Comparison of ENCODE assay signal across 13 mouse cellular contexts in genomic region chr15:79050160-79050845, GRCm38 (mm10). TPM values are rescaled to one million over a fixed set of nuclear protein-coding genes. Genes with fewer than 3 reads are reported as not detected.
DNase-seq lines count a peak whose midpoint lies in the region; ATAC-seq and TF ChIP-seq lines count a peak whose summit lies in the region.
"Had no signal": no experiment of that assay in that cellular context is flagged by ENCODE, and none has a peak within 500 bp of the region (broad histone marks: within the 10 kb centered on the region; RNA-seq: fewer than 3 reads in every experiment).

No protein-coding gene starts in this region.

- no peak overlapping the region for H3K4me3 ChIP-seq in forebrain, embryonic 13.5 days
- no peak overlapping the region for H3K4me3 ChIP-seq in forebrain, postnatal 0 days (ENCODE audit: low read depth, low read length)
- no peak overlapping the region for H3K4me3 ChIP-seq in liver, embryonic 15.5 days (replicated peaks)
- H3K4me3 ChIP-seq in liver, postnatal 0 days (ENCODE audit: low read depth, low read length), result no peak overlapping the region
- H3K4me3 ChIP-seq in hindbrain, embryonic 11.5 days (ENCODE audit: low read depth, low read length), result no peak overlapping the region
- no peak overlapping the region for H3K4me3 ChIP-seq in limb, embryonic 15.5 days
- H3K4me3 ChIP-seq in lung, adult 2 months (replicated peaks; ENCODE audit: extremely low read depth, low read depth, low read length), result no peak overlapping the region

- 53% methylated on average over 9 of the region's 9 CpGs for WGBS in forebrain, embryonic 13.5 days
- 48% methylated on average over 9 of the region's 9 CpGs for WGBS in forebrain, postnatal 0 days
- WGBS in liver, embryonic 15.5 days (ENCODE audit: insufficient replicate concordance), result 63% methylated on average over 9 of the region's 9 CpGs
- WGBS in liver, postnatal 0 days (ENCODE audit: insufficient replicate concordance), result 74% methylated on average over 9 of the region's 9 CpGs
- WGBS in hindbrain, embryonic 11.5 days, result 58% methylated on average over 9 of the region's 9 CpGs
- 42% methylated on average over 9 of the region's 9 CpGs for WGBS in limb, embryonic 15.5 days
- 55% methylated on average over 9 of the region's 9 CpGs for WGBS in lung, adult 2 months

- H3K9me3 ChIP-seq in forebrain, embryonic 13.5 days (replicated peaks), result no peaks in the 10 kb centered on the region
- H3K9me3 ChIP-seq in forebrain, postnatal 0 days (ENCODE audit: low read length), result no peaks in the 10 kb centered on the region
- H3K9me3 ChIP-seq in liver, embryonic 15.5 days (replicated peaks), result no peaks in the 10 kb centered on the region
- H3K9me3 ChIP-seq in liver, postnatal 0 days (ENCODE audit: low read length), result no peaks in the 10 kb centered on the region
- no peaks in the 10 kb centered on the region for H3K9me3 ChIP-seq in hindbrain, embryonic 11.5 days (ENCODE audit: control insufficient read depth, low read length)
- H3K9me3 ChIP-seq in limb, embryonic 15.5 days, result no peaks in the 10 kb centered on the region

- no peak for ATAC-seq in forebrain, embryonic 13.5 days
- ATAC-seq in forebrain, postnatal 0 days, result no peak
- ATAC-seq in liver, embryonic 15.5 days (ENCODE audit: insufficient read depth), result no peak
- no peak for ATAC-seq in liver, postnatal 0 days
- peak; percentile 64; the same call in 1 of the 2 replicates for ATAC-seq in hindbrain, embryonic 11.5 days (ENCODE audit: low FRiP score)
- ATAC-seq in limb, embryonic 15.5 days (ENCODE audit: insufficient number of reproducible peaks, low FRiP score, low TSS enrichment, low read depth), result no peak

- no peak for DNase-seq in forebrain, postnatal 0 days
- DNase-seq in liver, postnatal 0 days, result no peak
- DNase-seq in hindbrain, embryonic 11.5 days (ENCODE audit: low spot score), result no peak
- no peak for DNase-seq in thymus, postnatal 14 days
- DNase-seq in lung, adult 2 months, result no peak
- DNase-seq: adrenal gland, postnatal 14 days; cerebellum, adult 2 months; gastrocnemius, postnatal 25 days had no signal

- TF ChIP-seq POLR2A in lung, adult 2 months (IDR thresholded peaks at IDR 0.05; ENCODE audit: borderline replicate concordance, extremely low read depth, low read depth, low read length), result no peak

- TF ChIP-seq EP300 in liver, postnatal 0 days (IDR thresholded peaks at IDR 0.05; ENCODE audit: low read depth), result no peak

- H3K27ac ChIP-seq in forebrain, embryonic 13.5 days, result peak overlapping the region; percentile 2; the same call in 1 of the 2 replicates
- no peak overlapping the region for H3K27ac ChIP-seq in forebrain, postnatal 0 days (ENCODE audit: low read depth, low read length)
- peak overlapping the region; percentile 78; the same call in 1 of the 2 replicates for H3K27ac ChIP-seq in liver, embryonic 15.5 days (replicated peaks)
- no peak overlapping the region for H3K27ac ChIP-seq in liver, postnatal 0 days (ENCODE audit: low read depth)
- H3K27ac ChIP-seq in hindbrain, embryonic 11.5 days (ENCODE audit: low read depth, low read length), result no peak overlapping the region
- no peak overlapping the region for H3K27ac ChIP-seq in limb, embryonic 15.5 days

- H3K36me3 ChIP-seq in forebrain, embryonic 13.5 days (ENCODE audit: poor library complexity, severe bottlenecking), result peaks cover 41% of the 10 kb centered on the region
- H3K36me3 ChIP-seq in forebrain, postnatal 0 days (ENCODE audit: insufficient read depth), result peaks cover 26% of the 10 kb centered on the region
- peaks cover 38% of the 10 kb centered on the region for H3K36me3 ChIP-seq in liver, embryonic 15.5 days (replicated peaks)
- H3K36me3 ChIP-seq in liver, postnatal 0 days (replicated peaks; ENCODE audit: insufficient read depth, low read length), result peaks cover 29% of the 10 kb centered on the region
- peaks cover 11% of the 10 kb centered on the region for H3K36me3 ChIP-seq in hindbrain, embryonic 11.5 days (ENCODE audit: control insufficient read depth, insufficient read depth, low read length)
- peaks cover 31% of the 10 kb centered on the region for H3K36me3 ChIP-seq in limb, embryonic 15.5 days

- TF ChIP-seq CTCF in forebrain, postnatal 0 days (IDR thresholded peaks at IDR 0.05; ENCODE audit: low read depth), result no peak
- TF ChIP-seq CTCF in liver, postnatal 0 days (IDR thresholded peaks at IDR 0.05; ENCODE audit: low read depth), result no peak
- no peak for TF ChIP-seq CTCF in lung, adult 2 months (IDR thresholded peaks at IDR 0.05; ENCODE audit: insufficient read depth, low read length)

- no peak overlapping the region for H3K4me2 ChIP-seq in forebrain, embryonic 13.5 days
- H3K4me2 ChIP-seq in forebrain, postnatal 0 days (ENCODE audit: low read depth), result no peak overlapping the region
- H3K4me2 ChIP-seq in liver, embryonic 15.5 days, result no peak overlapping the region
- H3K4me2 ChIP-seq in liver, postnatal 0 days (ENCODE audit: low read depth, low read length), result no peak overlapping the region
- no peak overlapping the region for H3K4me2 ChIP-seq in hindbrain, embryonic 11.5 days (replicated peaks; ENCODE audit: low read depth, low read length)
- no peak overlapping the region for H3K4me2 ChIP-seq in limb, embryonic 15.5 days

- H3K9ac ChIP-seq in forebrain, embryonic 13.5 days, result no peak overlapping the region
- no peak overlapping the region for H3K9ac ChIP-seq in forebrain, postnatal 0 days
- H3K9ac ChIP-seq in liver, embryonic 15.5 days, result no peak overlapping the region
- H3K9ac ChIP-seq in liver, postnatal 0 days (replicated peaks), result no peak overlapping the region
- H3K9ac ChIP-seq in hindbrain, embryonic 11.5 days (ENCODE audit: low read depth, low read length), result peak overlapping the region; percentile 20; the same call in 1 of the 2 replicates
- 0 out of 2 replicates have a peak overlapping the region, but pooled peaks have one; percentile 14 for H3K9ac ChIP-seq in limb, embryonic 15.5 days

- H3K27me3 ChIP-seq in forebrain, embryonic 13.5 days, result peaks cover 6% of the 10 kb centered on the region; the same call in 1 of the 2 replicates
- no peaks in the 10 kb centered on the region for H3K27me3 ChIP-seq in forebrain, postnatal 0 days (ENCODE audit: insufficient read depth, low read length)
- H3K27me3 ChIP-seq in liver, embryonic 15.5 days, result peaks cover 8% of the 10 kb centered on the region
- no peaks in the 10 kb centered on the region for H3K27me3 ChIP-seq in liver, postnatal 0 days (ENCODE audit: insufficient read depth, low read length)
- no peaks in the 10 kb centered on the region for H3K27me3 ChIP-seq in hindbrain, embryonic 11.5 days (ENCODE audit: control insufficient read depth, insufficient read depth, low read length)
- H3K27me3 ChIP-seq in limb, embryonic 15.5 days, result no peaks in the 10 kb centered on the region

- peaks cover 7% of the 10 kb centered on the region for H3K4me1 ChIP-seq in forebrain, embryonic 13.5 days
- no peaks in the 10 kb centered on the region for H3K4me1 ChIP-seq in forebrain, postnatal 0 days (ENCODE audit: insufficient read depth)
- H3K4me1 ChIP-seq in liver, embryonic 15.5 days (replicated peaks), result peaks cover 26% of the 10 kb centered on the region
- H3K4me1 ChIP-seq in liver, postnatal 0 days (ENCODE audit: insufficient read depth), result 0 out of 2 replicates have a peak, but pooled peaks cover 2% of the 10 kb centered on the region
- H3K4me1 ChIP-seq in hindbrain, embryonic 11.5 days (replicated peaks; ENCODE audit: control insufficient read depth, insufficient read depth, low read length), result no peaks in the 10 kb centered on the region; the same call in 1 of the 2 replicates
- H3K4me1 ChIP-seq in limb, embryonic 15.5 days, result 0 out of 2 replicates have a peak, but pooled peaks cover 6% of the 10 kb centered on the region
- H3K4me1 ChIP-seq in lung, adult 2 months (ENCODE audit: control insufficient read depth, insufficient read depth, low read length), result no peaks in the 10 kb centered on the region

RNA-seq across cellular contexts. Expression of gene Galr3, which starts 8.6 kb away (rescaled TPM):
- polyA plus RNA-seq in forebrain, embryonic 13.5 days (2015; fragmentation: Nextera tagmentation; extraction: Ambion mirVana), result not detected in 2 replicates
- 0.62 TPM in 1 of 2 replicates, not detected in the other for total RNA-seq in forebrain, postnatal 0 days (2014; rRNA removed)
- 0.12 and 0.20 TPM in 2 replicates for polyA plus RNA-seq in forebrain, postnatal 0 days (2015; fragmentation: Nextera tagmentation; extraction: Ambion mirVana)
- 0.17 TPM in 1 of 2 replicates, not detected in the other for polyA plus RNA-seq in liver, embryonic 15.5 days (2015; fragmentation: Nextera tagmentation; extraction: Ambion mirVana)
- polyA plus RNA-seq in liver, postnatal 0 days (2015; fragmentation: Nextera tagmentation; extraction: Ambion mirVana), result 0.08 and 0.16 TPM in 2 replicates
- polyA plus RNA-seq in hindbrain, embryonic 11.5 days (2014; fragmentation: Nextera tagmentation; extraction: Ambion mirVana), result not detected in 2 replicates
- 0.13 TPM in 1 of 2 replicates, not detected in the other for polyA plus RNA-seq in limb, embryonic 15.5 days (2015; fragmentation: Nextera tagmentation; extraction: Ambion mirVana)
- polyA plus RNA-seq in lung, adult 2 months (2012; rRNA removed), result 1.3 and 1.8 TPM in 2 replicates
- total RNA-seq: gastrocnemius, postnatal 25 days; heart, postnatal 25 days; monocyte, adult 5-6 weeks had no signal

RNA-seq across cellular contexts. Expression of gene Ankrd54, which starts 12.4 kb away (rescaled TPM):
- polyA plus RNA-seq in forebrain, embryonic 13.5 days (2015; fragmentation: Nextera tagmentation; extraction: Ambion mirVana), result 53.0 and 53.9 TPM in 2 replicates
- total RNA-seq in forebrain, postnatal 0 days (2014; rRNA removed), result 43.3 and 50.5 TPM in 2 replicates
- 41.2 and 45.8 TPM in 2 replicates for polyA plus RNA-seq in forebrain, postnatal 0 days (2015; fragmentation: Nextera tagmentation; extraction: Ambion mirVana)
- polyA plus RNA-seq in liver, embryonic 15.5 days (2015; fragmentation: Nextera tagmentation; extraction: Ambion mirVana), result 47.9 and 55.1 TPM in 2 replicates
- polyA plus RNA-seq in liver, postnatal 0 days (2015; fragmentation: Nextera tagmentation; extraction: Ambion mirVana), result 21.3 and 22.5 TPM in 2 replicates
- polyA plus RNA-seq in hindbrain, embryonic 11.5 days (2014; fragmentation: Nextera tagmentation; extraction: Ambion mirVana), result 56.3 and 59.7 TPM in 2 replicates
- 43.9 and 46.6 TPM in 2 replicates for polyA plus RNA-seq in limb, embryonic 15.5 days (2015; fragmentation: Nextera tagmentation; extraction: Ambion mirVana)
- 60.7 and 67.3 TPM in 2 replicates for polyA plus RNA-seq in lung, adult 2 months (2012; rRNA removed)

RNA-seq across cellular contexts. Expression of gene H1f0, which starts 22.1 kb away (rescaled TPM):
- 546 and 569 TPM in 2 replicates for polyA plus RNA-seq in forebrain, embryonic 13.5 days (2015; fragmentation: Nextera tagmentation; extraction: Ambion mirVana)
- total RNA-seq in forebrain, postnatal 0 days (2014; rRNA removed), result 198 and 209 TPM in 2 replicates
- 224 and 248 TPM in 2 replicates for polyA plus RNA-seq in forebrain, postnatal 0 days (2015; fragmentation: Nextera tagmentation; extraction: Ambion mirVana)
- 118 and 121 TPM in 2 replicates for polyA plus RNA-seq in liver, embryonic 15.5 days (2015; fragmentation: Nextera tagmentation; extraction: Ambion mirVana)
- polyA plus RNA-seq in liver, postnatal 0 days (2015; fragmentation: Nextera tagmentation; extraction: Ambion mirVana), result 125 and 140 TPM in 2 replicates
- 154 and 306 TPM in 2 replicates for polyA plus RNA-seq in hindbrain, embryonic 11.5 days (2014; fragmentation: Nextera tagmentation; extraction: Ambion mirVana)
- polyA plus RNA-seq in limb, embryonic 15.5 days (2015; fragmentation: Nextera tagmentation; extraction: Ambion mirVana), result 487 and 628 TPM in 2 replicates
- 92.0 and 112 TPM in 2 replicates for polyA plus RNA-seq in lung, adult 2 months (2012; rRNA removed)

RNA-seq across cellular contexts. Expression of gene Eif3l, which starts 24.7 kb away (rescaled TPM):
- 207 and 215 TPM in 2 replicates for polyA plus RNA-seq in forebrain, embryonic 13.5 days (2015; fragmentation: Nextera tagmentation; extraction: Ambion mirVana)
- 213 and 218 TPM in 2 replicates for total RNA-seq in forebrain, postnatal 0 days (2014; rRNA removed)
- polyA plus RNA-seq in forebrain, postnatal 0 days (2015; fragmentation: Nextera tagmentation; extraction: Ambion mirVana), result 179 and 191 TPM in 2 replicates
- 116 and 117 TPM in 2 replicates for polyA plus RNA-seq in liver, embryonic 15.5 days (2015; fragmentation: Nextera tagmentation; extraction: Ambion mirVana)
- polyA plus RNA-seq in liver, postnatal 0 days (2015; fragmentation: Nextera tagmentation; extraction: Ambion mirVana), result 70.9 and 76.4 TPM in 2 replicates
- polyA plus RNA-seq in hindbrain, embryonic 11.5 days (2014; fragmentation: Nextera tagmentation; extraction: Ambion mirVana), result 226 and 241 TPM in 2 replicates
- polyA plus RNA-seq in limb, embryonic 15.5 days (2015; fragmentation: Nextera tagmentation; extraction: Ambion mirVana), result 203 and 206 TPM in 2 replicates
- polyA plus RNA-seq in lung, adult 2 months (2012; rRNA removed), result 81.2 and 105 TPM in 2 replicates

RNA-seq across cellular contexts. Expression of gene Micall1, which starts 58.4 kb away (rescaled TPM):
- 5.4 and 6.5 TPM in 2 replicates for polyA plus RNA-seq in forebrain, embryonic 13.5 days (2015; fragmentation: Nextera tagmentation; extraction: Ambion mirVana)
- 23.8 and 29.1 TPM in 2 replicates for total RNA-seq in forebrain, postnatal 0 days (2014; rRNA removed)
- 7.2 and 8.0 TPM in 2 replicates for polyA plus RNA-seq in forebrain, postnatal 0 days (2015; fragmentation: Nextera tagmentation; extraction: Ambion mirVana)
- 0.86 and 1.3 TPM in 2 replicates for polyA plus RNA-seq in liver, embryonic 15.5 days (2015; fragmentation: Nextera tagmentation; extraction: Ambion mirVana)
- 0.92 and 1.3 TPM in 2 replicates for polyA plus RNA-seq in liver, postnatal 0 days (2015; fragmentation: Nextera tagmentation; extraction: Ambion mirVana)
- polyA plus RNA-seq in hindbrain, embryonic 11.5 days (2014; fragmentation: Nextera tagmentation; extraction: Ambion mirVana), result 5.3 and 7.2 TPM in 2 replicates
- 15.1 and 16.3 TPM in 2 replicates for polyA plus RNA-seq in limb, embryonic 15.5 days (2015; fragmentation: Nextera tagmentation; extraction: Ambion mirVana)
- polyA plus RNA-seq in lung, adult 2 months (2012; rRNA removed), result 31.9 and 36.1 TPM in 2 replicates

Comparison
In these comparisons a context has a peak if more than half of its experiments do, and no peak if none do; other contexts are left out.
1. H3K27ac ChIP-seq: peak in forebrain, embryonic 13.5 days (single experiment) and liver, embryonic 15.5 days (single experiment); none in forebrain, postnatal 0 days (single experiment), liver, postnatal 0 days (single experiment), hindbrain, embryonic 11.5 days (single experiment) and limb, embryonic 15.5 days (single experiment).
2. H3K9ac ChIP-seq: peak in hindbrain, embryonic 11.5 days (single experiment) and limb, embryonic 15.5 days (single experiment); none in forebrain, embryonic 13.5 days (single experiment), forebrain, postnatal 0 days (single experiment), liver, embryonic 15.5 days (single experiment) and liver, postnatal 0 days (single experiment).